Comparison of ENCODE assay signal across 8 mouse cellular contexts in the genomic region with DNA sequence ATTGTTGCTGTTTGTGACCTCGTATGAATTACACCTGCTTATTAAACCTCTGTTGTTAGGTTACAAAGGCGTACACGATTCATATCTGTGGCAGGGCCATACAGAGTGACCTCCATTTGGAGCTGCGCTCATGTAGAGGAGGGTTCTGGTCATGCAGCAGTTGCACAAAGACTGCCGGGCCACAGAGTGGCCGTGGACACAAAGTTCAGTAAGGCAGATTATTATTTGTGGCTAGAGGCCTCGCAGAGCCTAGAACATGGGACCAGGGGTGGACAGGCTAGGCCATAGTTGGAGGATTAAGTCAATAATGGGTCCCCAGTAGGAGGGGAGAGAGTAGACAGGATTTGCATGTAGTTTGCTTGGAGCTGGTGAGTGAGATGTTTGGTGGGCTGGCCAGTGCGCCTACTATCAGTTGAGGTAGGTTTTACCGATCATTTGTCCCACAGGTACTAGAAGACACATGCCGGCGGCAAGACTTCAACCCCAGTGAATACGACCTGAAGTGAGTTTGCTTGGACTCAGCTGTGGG. TPM values are rescaled to one million over a fixed set of nuclear protein-coding genes. Genes with fewer than 3 reads are reported as not detected.
DNase-seq lines count a peak whose midpoint lies in the region; ATAC-seq and TF ChIP-seq lines count a peak whose summit lies in the region.

No protein-coding gene starts in this region.

- H3K9me3 ChIP-seq in neural tube, embryonic 11.5 days (ENCODE audit: control insufficient read depth, low read length) = no peaks in the 10 kb centered on the region
- no peaks in the 10 kb centered on the region for H3K9me3 ChIP-seq in forebrain, embryonic 10.5 days
- no peaks in the 10 kb centered on the region for H3K9me3 ChIP-seq in limb, embryonic 13.5 days

- peaks cover 3% of the 10 kb centered on the region; the same call in 1 of the 2 replicates for H3K36me3 ChIP-seq in neural tube, embryonic 11.5 days (ENCODE audit: control insufficient read depth, insufficient read depth, low read length)
- H3K36me3 ChIP-seq in forebrain, embryonic 10.5 days (replicated peaks) = peaks cover 41% of the 10 kb centered on the region
- peaks cover 30% of the 10 kb centered on the region for H3K36me3 ChIP-seq in limb, embryonic 13.5 days
- peaks cover 10% of the 10 kb centered on the region for H3K36me3 ChIP-seq in small intestine, adult 2 months (ENCODE audit: control insufficient read depth, insufficient read depth, low read length)

- peak overlapping the region; percentile 84 for H3K9ac ChIP-seq in neural tube, embryonic 11.5 days (ENCODE audit: low read length)
- peak overlapping the region; percentile 76 for H3K9ac ChIP-seq in limb, embryonic 13.5 days

- DNase-seq in neural tube, embryonic 11.5 days (ENCODE audit: low spot score) = no peak
- no peak for DNase-seq in neural tube, embryonic 10.5 days (ENCODE audit: extremely low spot score, low spot score)
- no peak for DNase-seq in forebrain, embryonic 10.5 days (ENCODE audit: extremely low spot score, low spot score)
- no peak for DNase-seq in right cerebral cortex, postnatal 14 days
- DNase-seq in left cerebral cortex, postnatal 25 days (ENCODE audit: low spot score in 2 of 2) = no peak
- DNase-seq in gastrocnemius, postnatal 36 days = no peak

- TF ChIP-seq POLR2A in small intestine, adult 2 months (IDR thresholded peaks at IDR 0.05; ENCODE audit: low read depth, low read length) = no peak

- peak overlapping the region; percentile 67 for H3K27ac ChIP-seq in neural tube, embryonic 11.5 days (ENCODE audit: low read depth, low read length)
- peak overlapping the region; percentile 97 for H3K27ac ChIP-seq in forebrain, embryonic 10.5 days
- peak overlapping the region; percentile 79 for H3K27ac ChIP-seq in limb, embryonic 13.5 days
- peak overlapping the region; percentile 77 for H3K27ac ChIP-seq in small intestine, adult 2 months (ENCODE audit: insufficient read depth, low read depth, low read length)

- H3K27me3 ChIP-seq in neural tube, embryonic 11.5 days (ENCODE audit: control insufficient read depth, insufficient read depth, low read length) = no peaks in the 10 kb centered on the region
- H3K27me3 ChIP-seq in forebrain, embryonic 10.5 days (ENCODE audit: poor library complexity, severe bottlenecking) = no peaks in the 10 kb centered on the region
- no peaks in the 10 kb centered on the region for H3K27me3 ChIP-seq in limb, embryonic 13.5 days
- no peaks in the 10 kb centered on the region for H3K27me3 ChIP-seq in small intestine, adult 2 months (ENCODE audit: control insufficient read depth, insufficient read depth, low read length)

- peak overlapping the region; percentile 75 for H3K4me3 ChIP-seq in neural tube, embryonic 11.5 days (ENCODE audit: low read depth, low read length)
- H3K4me3 ChIP-seq in forebrain, embryonic 10.5 days = peak overlapping the region; percentile 73
- H3K4me3 ChIP-seq in limb, embryonic 13.5 days = peak overlapping the region; percentile 72
- H3K4me3 ChIP-seq in small intestine, adult 2 months (ENCODE audit: low read depth, low read length) = peak overlapping the region; percentile 94

- TF ChIP-seq CTCF in small intestine, adult 2 months (IDR thresholded peaks at IDR 0.05; ENCODE audit: extremely low read depth, insufficient read length, insufficient replicate concordance, low read depth, low read length) = no peak

- intact Hi-C loops in left cerebral cortex, postnatal 25 days (cut with DNase I) = loop anchor here (2.0 kb wide), 1 partner anchor 41 kb away; the partner anchor contains the start of gene Mafg
- intact Hi-C loops in gastrocnemius, postnatal 36 days (cut with DNase I) = no loop called here

- WGBS in neural tube, embryonic 11.5 days = 46% methylated on average over 12 of the region's 12 CpGs
- WGBS in forebrain, embryonic 10.5 days = 44% methylated on average over 12 of the region's 12 CpGs
- WGBS in limb, embryonic 13.5 days = 40% methylated on average over 12 of the region's 12 CpGs
- 16% methylated on average over 12 of the region's 12 CpGs for WGBS in small intestine, adult 2 months

- peak; percentile 26; the same call in 1 of the 2 replicates for ATAC-seq in neural tube, embryonic 11.5 days (ENCODE audit: insufficient read depth, low FRiP score, low TSS enrichment)
- ATAC-seq in limb, embryonic 13.5 days (ENCODE audit: low FRiP score, low read depth) = peak; percentile 9

- peaks cover 4% of the 10 kb centered on the region; the same call in 1 of the 2 replicates for H3K4me1 ChIP-seq in neural tube, embryonic 11.5 days (ENCODE audit: control insufficient read depth, insufficient read depth, low read length)
- H3K4me1 ChIP-seq in forebrain, embryonic 10.5 days = peaks cover 28% of the 10 kb centered on the region
- H3K4me1 ChIP-seq in limb, embryonic 13.5 days = peaks cover 16% of the 10 kb centered on the region
- peaks cover 9% of the 10 kb centered on the region; the same call in 1 of the 2 replicates for H3K4me1 ChIP-seq in small intestine, adult 2 months (ENCODE audit: control insufficient read depth, insufficient read depth, insufficient read length, low read length)

- peak overlapping the region; percentile 94 for H3K4me2 ChIP-seq in neural tube, embryonic 11.5 days (ENCODE audit: low read depth)
- H3K4me2 ChIP-seq in limb, embryonic 13.5 days (replicated peaks) = peak overlapping the region; percentile 89

RNA-seq across cellular contexts. Expression of gene Aspscr1, which starts 0.9 kb away (rescaled TPM):
- polyA plus RNA-seq in neural tube, embryonic 11.5 days (2014; fragmentation: Nextera tagmentation; extraction: Ambion mirVana) = 124 and 136 TPM in 2 replicates
- polyA plus RNA-seq in forebrain, embryonic 10.5 days (2016; fragmentation: Nextera tagmentation; extraction: Ambion mirVana) = 134 and 142 TPM in 2 replicates
- polyA plus RNA-seq in limb, embryonic 13.5 days (2015; fragmentation: Nextera tagmentation; extraction: Ambion mirVana) = 128 and 129 TPM in 2 replicates
- 86.9 and 138 TPM in 2 replicates for polyA plus RNA-seq in small intestine, adult 2 months (2012; rRNA removed)
- total RNA-seq in left cerebral cortex, postnatal 25 days (2021) = 10 to 100 TPM; 51.2 to 53.1 TPM
- 10 to 100 TPM; 24.4 to 34.0 TPM for total RNA-seq in gastrocnemius, postnatal 36 days (2021)

RNA-seq across cellular contexts. Expression of gene Notum, which starts 12.7 kb away (rescaled TPM):
- polyA plus RNA-seq in neural tube, embryonic 11.5 days (2014; fragmentation: Nextera tagmentation; extraction: Ambion mirVana) = 2.6 and 3.0 TPM in 2 replicates
- 0.57 and 0.75 TPM in 2 replicates for polyA plus RNA-seq in forebrain, embryonic 10.5 days (2016; fragmentation: Nextera tagmentation; extraction: Ambion mirVana)
- polyA plus RNA-seq in limb, embryonic 13.5 days (2015; fragmentation: Nextera tagmentation; extraction: Ambion mirVana) = 4.3 and 6.5 TPM in 2 replicates
- polyA plus RNA-seq in small intestine, adult 2 months (2012; rRNA removed) = 0.67 and 0.99 TPM in 2 replicates
- total RNA-seq in left cerebral cortex, postnatal 25 days (2021) = 1 to 10 TPM; 4.1 to 4.7 TPM
- total RNA-seq in gastrocnemius, postnatal 36 days (2021) = not detected

RNA-seq across cellular contexts. Expression of gene Myadml2, which starts 25.7 kb away (rescaled TPM):
- polyA plus RNA-seq in neural tube, embryonic 11.5 days (2014; fragmentation: Nextera tagmentation; extraction: Ambion mirVana) = 0.89 TPM in 1 of 2 replicates, not detected in the other
- not detected in 2 replicates for polyA plus RNA-seq in forebrain, embryonic 10.5 days (2016; fragmentation: Nextera tagmentation; extraction: Ambion mirVana)
- polyA plus RNA-seq in limb, embryonic 13.5 days (2015; fragmentation: Nextera tagmentation; extraction: Ambion mirVana) = 0.36 and 1.3 TPM in 2 replicates
- polyA plus RNA-seq in small intestine, adult 2 months (2012; rRNA removed) = 0.39 and 1.0 TPM in 2 replicates
- 1 to 10 TPM; 7.4 to 8.6 TPM for total RNA-seq in left cerebral cortex, postnatal 25 days (2021)
- 100 to 1,000 TPM; 129 to 137 TPM for total RNA-seq in gastrocnemius, postnatal 36 days (2021)

RNA-seq across cellular contexts. Expression of gene Pycr1, which starts 30.1 kb away (rescaled TPM):
- 31.8 and 33.8 TPM in 2 replicates for polyA plus RNA-seq in neural tube, embryonic 11.5 days (2014; fragmentation: Nextera tagmentation; extraction: Ambion mirVana)
- 37.5 and 40.5 TPM in 2 replicates for polyA plus RNA-seq in forebrain, embryonic 10.5 days (2016; fragmentation: Nextera tagmentation; extraction: Ambion mirVana)
- polyA plus RNA-seq in limb, embryonic 13.5 days (2015; fragmentation: Nextera tagmentation; extraction: Ambion mirVana) = 43.7 and 45.6 TPM in 2 replicates
- 17.1 and 19.9 TPM in 2 replicates for polyA plus RNA-seq in small intestine, adult 2 months (2012; rRNA removed)
- total RNA-seq in left cerebral cortex, postnatal 25 days (2021) = 1 to 10 TPM; 1.4 to 2.1 TPM
- total RNA-seq in gastrocnemius, postnatal 36 days (2021) = 1 to 10 TPM; 3.2 to 5.8 TPM

RNA-seq across cellular contexts. Expression of gene Cenpx, which starts 39.9 kb away (rescaled TPM):
- 112 and 115 TPM in 2 replicates for polyA plus RNA-seq in neural tube, embryonic 11.5 days (2014; fragmentation: Nextera tagmentation; extraction: Ambion mirVana)
- polyA plus RNA-seq in forebrain, embryonic 10.5 days (2016; fragmentation: Nextera tagmentation; extraction: Ambion mirVana) = 118 and 133 TPM in 2 replicates
- 139 and 145 TPM in 2 replicates for polyA plus RNA-seq in limb, embryonic 13.5 days (2015; fragmentation: Nextera tagmentation; extraction: Ambion mirVana)
- 38.4 and 46.2 TPM in 2 replicates for polyA plus RNA-seq in small intestine, adult 2 months (2012; rRNA removed)
- 10 to 100 TPM; 18.0 to 22.7 TPM for total RNA-seq in left cerebral cortex, postnatal 25 days (2021)
- total RNA-seq in gastrocnemius, postnatal 36 days (2021) = 10 to 100 TPM; 23.2 to 27.0 TPM
